Mouse (Mus musculus) liver, embryonic 15.5 days (tissue): ENCODE results near the gene Map1lc3a. TPM values are rescaled to one million over a fixed set of nuclear protein-coding genes. Genes with fewer than 3 reads are reported as not detected.

Experiments
- ATAC-seq: fragments of 200-750 bp; cut with Nextera tagmentation; 2 replicates; pipeline ENCODE4 v1.8.0; 2017; ENCODE audit warnings: moderate number of reproducible peaks, mild to moderate bottlenecking, moderate library complexity; ENCODE audit not compliant: insufficient read depth
- H3K27ac ChIP-seq: fragments of 300-500 bp; sonication (generic); replicated peaks from 2 replicates; pipeline ENCODE4 v1.5.1; 2015; ENCODE audit warnings: mild to moderate bottlenecking, inconsistent platforms
- H3K27me3 ChIP-seq: fragments of 300-500 bp; sonication (generic); 2 replicates; pipeline ENCODE4 v1.6.1; 2015; ENCODE audit warnings: mild to moderate bottlenecking, inconsistent platforms
- H3K36me3 ChIP-seq: fragments of 300-500 bp; sonication (generic); replicated peaks from 2 replicates; pipeline ENCODE4 v1.6.1; 2015; ENCODE audit warnings: moderate library complexity, mild to moderate bottlenecking, inconsistent platforms
- H3K4me1 ChIP-seq: fragments of 300-500 bp; sonication (generic); replicated peaks from 2 replicates; pipeline ENCODE4 v1.6.1; 2015; ENCODE audit warnings: inconsistent platforms
- H3K4me2 ChIP-seq: fragments of 300-500 bp; sonication (generic); 2 replicates; pipeline ENCODE4 v1.6.1; 2015; ENCODE audit warnings: moderate library complexity, mild to moderate bottlenecking, inconsistent platforms
- H3K4me3 ChIP-seq: fragments of 300-500 bp; sonication (generic); replicated peaks from 2 replicates; pipeline ENCODE4 v1.5.1; 2015; ENCODE audit warnings: mild to moderate bottlenecking, inconsistent platforms
- H3K9ac ChIP-seq: fragments of 300-500 bp; sonication (generic); 2 replicates; pipeline ENCODE4 v1.6.1; 2015; ENCODE audit warnings: moderate library complexity, mild to moderate bottlenecking, inconsistent platforms
- H3K9me3 ChIP-seq: fragments of 300-500 bp; sonication (generic); replicated peaks from 2 replicates; pipeline ENCODE4 v1.6.1; 2016; ENCODE audit warnings: inconsistent platforms
- WGBS: fragments of 180-500 bp; shearing (Covaris S2); methylation state at CpG from one replicate; pipeline ENCODE4 v1.1.7; 2015; ENCODE audit warnings: mixed read lengths; ENCODE audit not compliant: insufficient replicate concordance; 5-methylcytosine and 5-hydroxymethylcytosine counted together
- polyA plus RNA-seq: library from polyadenylated mRNA; unstranded; fragments of >200 nt; fragmentation: Nextera tagmentation; extraction: Ambion mirVana; gene quantifications from 2 replicates; pipeline ENCODE4 v1.2.1, GENCODE M21; 2015

Gene Map1lc3a
- polyA plus RNA-seq, 1 experiment from 2014 or later = 22.2 TPM

GRCm38 (mm10) chr2:155285744-155286143 lies 9.6 kb downstream of the Map1lc3a start:
- H3K36me3 ChIP-seq = no peaks in the 10 kb centered on the region; the same call in 1 of the 2 replicates
- no peaks in the 10 kb centered on the region; the same call in none of the 2 replicates for H3K4me1 ChIP-seq
- no peak overlapping the region for H3K4me3 ChIP-seq
- H3K9me3 ChIP-seq = no peaks in the 10 kb centered on the region
- H3K9ac ChIP-seq = no peak overlapping the region
- ATAC-seq = no peak
- no peak overlapping the region for H3K4me2 ChIP-seq
- WGBS = 65% methylated on average over 6 of the region's 6 CpGs
- H3K27me3 ChIP-seq = no peaks in the 10 kb centered on the region
- no peak overlapping the region for H3K27ac ChIP-seq

DNA sequence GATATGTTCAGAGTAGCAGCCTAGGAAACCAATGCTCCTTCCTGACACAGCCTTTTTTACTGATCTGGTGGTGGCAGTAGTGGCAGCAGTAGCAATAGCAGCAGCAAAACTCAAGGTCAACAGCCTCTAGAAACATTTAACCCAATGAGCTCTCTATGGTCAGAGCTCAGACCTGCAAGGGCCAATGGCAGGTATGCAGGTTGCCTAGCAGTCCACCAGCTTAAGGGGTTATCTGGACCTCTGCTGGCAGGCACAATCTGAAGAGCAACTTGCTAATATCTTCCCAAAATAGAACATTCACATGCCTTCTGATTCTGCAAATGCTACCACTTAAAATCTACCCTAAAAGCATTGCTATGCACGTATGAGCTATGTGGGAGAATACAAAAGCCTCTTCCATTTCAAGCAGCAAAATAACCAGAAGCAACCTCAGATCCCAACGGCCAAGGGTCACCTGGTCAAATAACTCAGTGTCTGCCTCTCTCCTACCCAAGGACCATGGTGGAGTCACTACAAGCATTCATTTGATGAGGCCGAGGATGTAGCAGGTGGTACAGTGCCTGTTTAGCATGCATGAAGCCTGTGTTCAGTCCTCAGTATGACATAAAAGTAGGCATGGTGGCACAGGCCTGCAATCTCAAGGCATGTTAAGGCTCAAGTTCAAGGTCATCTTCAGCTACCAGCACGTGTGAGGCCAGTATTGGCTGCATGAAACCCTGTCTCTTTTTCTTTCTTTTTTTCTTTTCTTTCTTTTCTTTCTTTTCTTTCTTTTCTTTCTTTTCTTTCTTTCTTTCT lies 11.6 kb downstream of the Map1lc3a start:
- H3K4me1 ChIP-seq = no peaks in the 10 kb centered on the region; the same call in none of the 2 replicates
- H3K4me3 ChIP-seq = no peak overlapping the region
- H3K4me2 ChIP-seq = no peak overlapping the region
- 59% methylated on average over 4 of the region's 4 CpGs for WGBS
- no peak for ATAC-seq
- no peaks in the 10 kb centered on the region for H3K9me3 ChIP-seq
- peaks cover 10% of the 10 kb centered on the region for H3K36me3 ChIP-seq
- H3K27me3 ChIP-seq = no peaks in the 10 kb centered on the region
- H3K9ac ChIP-seq = no peak overlapping the region
- no peak overlapping the region for H3K27ac ChIP-seq

GRCm38 (mm10) chr2:155290066-155290465 lies 14.0 kb downstream of the Map1lc3a start:
- no peak for ATAC-seq
- Histone ChIP-seq H3K27me3 (no peaks in the 10 kb centered on the region), H3K27ac (no peak overlapping the region), H3K4me3 (no peak overlapping the region), H3K9ac (no peak overlapping the region), H3K4me1 (no peaks in the 10 kb centered on the region; the same call in none of the 2 replicates), H3K9me3 (no peaks in the 10 kb centered on the region), H3K4me2 (no peak overlapping the region), H3K36me3 (peaks cover 19% of the 10 kb centered on the region)
- WGBS = 79% methylated on average over 8 of the region's 8 CpGs

DNA sequence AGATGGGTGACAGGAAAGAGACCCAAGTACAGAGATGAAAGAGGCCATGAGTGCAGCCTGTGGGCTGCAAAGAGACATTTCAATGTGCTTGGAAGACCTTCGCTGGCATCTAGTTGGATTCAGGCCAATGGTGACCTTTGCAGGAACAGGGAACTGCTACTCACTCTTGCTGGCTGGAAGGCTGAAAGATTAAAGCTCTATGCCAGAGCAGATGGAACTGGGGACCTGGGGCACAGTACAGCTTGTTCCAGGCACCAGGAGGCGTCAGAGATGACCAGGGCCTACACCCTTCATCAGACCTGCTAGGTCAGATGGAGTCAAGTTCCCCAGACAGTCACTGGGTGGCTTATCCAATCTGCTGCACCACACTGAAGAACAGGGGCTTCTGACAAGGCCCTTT lies 17.3 kb downstream of the Map1lc3a start:
- peaks cover 42% of the 10 kb centered on the region for H3K36me3 ChIP-seq
- H3K27me3 ChIP-seq = no peaks in the 10 kb centered on the region
- H3K4me1 ChIP-seq = no peaks in the 10 kb centered on the region
- H3K9ac ChIP-seq = no peak overlapping the region
- WGBS = 82% methylated on average over 2 of the region's 2 CpGs
- no peak overlapping the region for H3K4me3 ChIP-seq
- no peak overlapping the region for H3K27ac ChIP-seq
- no peak overlapping the region for H3K4me2 ChIP-seq
- H3K9me3 ChIP-seq = no peaks in the 10 kb centered on the region
- ATAC-seq = no peak

- Histone ChIP-seq H3K4me1 (no peaks in the 10 kb centered on the region), H3K36me3 (peaks cover 48% of the 10 kb centered on the region), H3K9me3 (no peaks in the 10 kb centered on the region), H3K9ac (no peak overlapping the region), H3K4me3 (no peak overlapping the region), H3K27ac (no peak overlapping the region), H3K27me3 (no peaks in the 10 kb centered on the region), H3K4me2 (no peak overlapping the region)
- ATAC-seq = no peak
- WGBS = 79% methylated on average over 4 of the region's 4 CpGs
These were observed 17.8 kb downstream of the Map1lc3a start for GRCm38 (mm10) chr2:155293946-155294345.

GRCm38 (mm10) chr2:155295453-155295852 lies 19.4 kb downstream of the Map1lc3a start:
- no peaks in the 10 kb centered on the region for H3K4me1 ChIP-seq
- H3K9ac ChIP-seq = no peak overlapping the region
- no peak for ATAC-seq
- H3K9me3 ChIP-seq = no peaks in the 10 kb centered on the region
- no peak overlapping the region for H3K27ac ChIP-seq
- WGBS = 77% methylated on average over 6 of the region's 6 CpGs
- no peak overlapping the region for H3K4me3 ChIP-seq
- no peak overlapping the region for H3K4me2 ChIP-seq
- no peaks in the 10 kb centered on the region for H3K27me3 ChIP-seq
- peaks cover 52% of the 10 kb centered on the region for H3K36me3 ChIP-seq

DNA sequence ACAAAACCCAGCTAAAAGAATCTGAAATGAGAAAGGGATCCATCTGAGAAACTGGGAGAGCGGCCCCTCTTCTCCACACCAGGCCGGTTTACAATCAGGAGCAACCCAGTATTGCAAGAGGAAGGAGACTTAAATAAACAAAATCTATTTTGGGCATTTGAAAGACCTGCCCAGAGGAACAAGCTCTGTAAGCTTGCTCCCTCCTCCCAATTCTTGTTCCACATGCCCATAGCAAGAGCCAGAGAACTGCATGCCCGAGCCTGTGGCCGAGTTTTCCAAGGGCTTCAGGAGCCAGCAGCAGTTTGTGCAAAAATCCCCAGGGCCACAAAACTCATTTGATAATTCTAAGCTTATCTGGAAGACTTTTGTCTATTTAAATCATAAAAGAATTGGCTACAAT lies 23.5 kb downstream of the Map1lc3a start:
- Histone ChIP-seq H3K27ac (no peak overlapping the region), H3K4me2 (no peak overlapping the region), H3K4me3 (no peak overlapping the region), H3K4me1 (no peaks in the 10 kb centered on the region), H3K36me3 (peaks cover 38% of the 10 kb centered on the region), H3K27me3 (no peaks in the 10 kb centered on the region), H3K9ac (no peak overlapping the region), H3K9me3 (no peaks in the 10 kb centered on the region)
- WGBS = 59% methylated on average over 4 of the region's 4 CpGs
- ATAC-seq = no peak

DNA sequence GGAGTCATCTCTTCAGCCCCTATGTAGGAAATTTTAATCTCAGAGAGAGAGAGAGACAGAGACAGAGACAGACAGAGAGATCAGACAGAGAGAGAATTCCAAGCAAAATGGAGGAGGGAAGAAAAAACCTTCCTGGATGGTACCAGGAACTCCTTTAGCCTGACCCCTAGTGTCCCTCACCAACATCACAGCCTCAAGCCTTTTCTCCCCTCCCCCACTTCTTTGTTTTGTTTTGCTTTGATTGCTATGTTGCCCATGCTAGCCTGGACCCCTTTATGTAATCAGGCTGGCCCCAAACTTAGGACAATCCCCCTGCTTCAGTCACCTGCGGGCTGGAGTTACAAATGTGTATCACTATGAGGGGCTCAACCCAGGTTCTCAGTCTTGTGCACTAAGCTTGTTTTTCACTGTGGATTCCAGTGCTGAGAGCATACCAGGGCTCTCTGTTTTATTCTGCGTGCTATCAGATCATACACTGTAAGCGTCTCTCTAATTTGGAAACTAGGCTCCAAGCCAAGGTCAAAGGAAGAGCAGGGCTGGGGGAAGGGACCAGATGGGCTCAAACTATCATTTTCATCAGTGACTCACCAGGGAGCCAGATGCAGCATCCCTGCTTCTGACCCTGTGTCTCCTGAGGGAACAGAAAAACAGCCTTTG lies 33.0 kb downstream of the Map1lc3a start:
- Histone ChIP-seq H3K27ac (no peak overlapping the region), H3K4me3 (no peak overlapping the region), H3K9me3 (no peaks in the 10 kb centered on the region), H3K36me3 (peaks cover 18% of the 10 kb centered on the region), H3K4me1 (no peaks in the 10 kb centered on the region), H3K9ac (no peak overlapping the region), H3K4me2 (no peak overlapping the region), H3K27me3 (no peaks in the 10 kb centered on the region)
- ATAC-seq = no peak
- WGBS = 56% methylated on average over 3 of the region's 3 CpGs

- no peak for ATAC-seq
- H3K36me3 ChIP-seq = peaks cover 25% of the 10 kb centered on the region
- no peak overlapping the region for H3K4me3 ChIP-seq
- H3K27me3 ChIP-seq = no peaks in the 10 kb centered on the region
- no peak overlapping the region for H3K4me2 ChIP-seq
- no peak overlapping the region for H3K9ac ChIP-seq
- H3K27ac ChIP-seq = no peak overlapping the region
- H3K9me3 ChIP-seq = no peaks in the 10 kb centered on the region
- H3K4me1 ChIP-seq = no peaks in the 10 kb centered on the region; the same call in 1 of the 2 replicates
- WGBS = 80% methylated on average over 6 of the region's 6 CpGs
These were observed 37.6 kb downstream of the Map1lc3a start for GRCm38 (mm10) chr2:155313671-155314070.

- WGBS = 73% methylated on average over 2 of the region's 2 CpGs
- Histone ChIP-seq H3K4me1 (peaks cover 9% of the 10 kb centered on the region), H3K4me3 (no peak overlapping the region), H3K9me3 (no peaks in the 10 kb centered on the region), H3K4me2 (no peak overlapping the region), H3K36me3 (0 out of 2 replicates have a peak, but pooled peaks cover 9% of the 10 kb centered on the region), H3K9ac (no peak overlapping the region), H3K27me3 (no peaks in the 10 kb centered on the region), H3K27ac (no peak overlapping the region)
- no peak for ATAC-seq
These were observed 42.5 kb downstream of the Map1lc3a start for GRCm38 (mm10) chr2:155318618-155319017.

- H3K9ac ChIP-seq = no peak overlapping the region
- no peak for ATAC-seq
- no peak overlapping the region for H3K4me2 ChIP-seq
- H3K4me3 ChIP-seq = no peak overlapping the region
- 55% methylated on average over 5 of the region's 5 CpGs for WGBS
- no peak overlapping the region for H3K27ac ChIP-seq
- H3K9me3 ChIP-seq = no peaks in the 10 kb centered on the region
- peaks cover 9% of the 10 kb centered on the region for H3K4me1 ChIP-seq
- peaks cover 3% of the 10 kb centered on the region; the same call in 1 of the 2 replicates for H3K36me3 ChIP-seq
- H3K27me3 ChIP-seq = no peaks in the 10 kb centered on the region
These were observed 44.5 kb downstream of the Map1lc3a start for GRCm38 (mm10) chr2:155320596-155320995.
